Mouse (Mus musculus) C2C12 (cell line): ENCODE data around the gene S100a1.
A peak's percentile ranks its signal among the peaks of the same experiment; 100 is the strongest.

Experiments
- CEBPB ChIP-seq: IDR thresholded peaks from one replicate; pipeline ENCODE4 v1.6.1; 2011; ENCODE audit warnings: low read depth, mild to moderate bottlenecking, control low read depth, moderate library complexity
- CTCF ChIP-seq: IDR thresholded peaks from one replicate; pipeline ENCODE4 v1.5.1; 2011; ENCODE audit not compliant: control insufficient read depth, insufficient read depth, insufficient read length
- MAX ChIP-seq: IDR thresholded peaks from one replicate; pipeline ENCODE4 v1.6.1; 2011; ENCODE audit warnings: mild to moderate bottlenecking, control low read depth
- MYOD1 ChIP-seq: IDR thresholded peaks from one replicate; pipeline ENCODE4 v1.6.1; 2011; ENCODE audit warnings: low read depth; ENCODE audit not compliant: control insufficient read depth, insufficient read length
- MYOG ChIP-seq: IDR thresholded peaks from one replicate; pipeline ENCODE4 v1.6.1; 2011; ENCODE audit not compliant: control insufficient read depth, insufficient read length; ENCODE audit errors: extremely low read depth
- USF1 ChIP-seq: IDR thresholded peaks from one replicate; pipeline ENCODE4 v1.6.1; 2011; ENCODE audit warnings: low read depth, mild to moderate bottlenecking, control low read depth, moderate library complexity

GRCm38 (mm10) chr3:90552231-90552630 lies 38.0 kb upstream of the S100a1 start:
- TF ChIP-seq CEBPB (peak; percentile 17), CTCF (no peak), USF1 (no peak), MAX (no peak), MYOG (no peak), MYOD1 (no peak)
